Mouse (Mus musculus) kidney, postnatal 10 days (tissue): ENCODE data around the gene Ube2e2.
A peak's percentile ranks its signal among the peaks of the same experiment; 100 is the strongest.
"Not testable (repeated sequence)": the region's sequence is repeated elsewhere in the genome, so short reads cannot be mapped to it uniquely, and the experiment has no call there.

Experiments
- DNase-seq: peaks from one replicate; pipeline ENCODE4 v3.0.0; 2021; ENCODE audit warnings: mixed read lengths

Ube2e2 gene

GRCm38 (mm10) chr14:18731154-18731553 lies 162.9 kb downstream of the Ube2e2 start:
- DNase-seq = peak; percentile 34

- no peak for DNase-seq
These were observed 173.2 kb downstream of the Ube2e2 start for GRCm38 (mm10) chr14:18720601-18721591.

DNA sequence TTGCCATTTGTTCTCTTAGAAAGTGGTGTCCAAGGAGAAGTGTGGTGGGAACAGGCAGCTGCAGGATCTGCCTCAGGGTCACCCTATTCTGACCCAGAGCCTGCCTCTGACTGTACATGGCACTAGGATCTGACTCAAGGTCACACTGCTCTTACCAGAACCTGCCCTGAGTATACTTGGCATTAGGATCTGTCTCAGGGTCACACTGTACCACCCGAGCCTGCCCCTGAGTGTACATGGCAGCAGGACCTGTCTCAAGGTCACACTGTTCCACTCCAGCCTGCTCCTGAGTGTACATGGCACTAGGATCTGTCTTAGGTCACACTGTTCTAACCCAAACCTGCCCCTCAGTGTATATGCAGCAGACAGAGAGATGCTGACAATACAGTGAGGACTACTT lies 177.1 kb downstream of the Ube2e2 start:
- DNase-seq = no peak

GRCm38 (mm10) chr14:18715529-18715928 lies 178.5 kb downstream of the Ube2e2 start:
- DNase-seq = no peak

- DNase-seq = no peak
These were observed 196.3 kb downstream of the Ube2e2 start for GRCm38 (mm10) chr14:18697662-18698225.

- not testable (repeated sequence) for DNase-seq
These were observed 197.6 kb downstream of the Ube2e2 start for GRCm38 (mm10) chr14:18696418-18696817.

GRCm38 (mm10) chr14:18678121-18678836 lies 215.8 kb downstream of the Ube2e2 start:
- DNase-seq = peak; percentile 67

DNA sequence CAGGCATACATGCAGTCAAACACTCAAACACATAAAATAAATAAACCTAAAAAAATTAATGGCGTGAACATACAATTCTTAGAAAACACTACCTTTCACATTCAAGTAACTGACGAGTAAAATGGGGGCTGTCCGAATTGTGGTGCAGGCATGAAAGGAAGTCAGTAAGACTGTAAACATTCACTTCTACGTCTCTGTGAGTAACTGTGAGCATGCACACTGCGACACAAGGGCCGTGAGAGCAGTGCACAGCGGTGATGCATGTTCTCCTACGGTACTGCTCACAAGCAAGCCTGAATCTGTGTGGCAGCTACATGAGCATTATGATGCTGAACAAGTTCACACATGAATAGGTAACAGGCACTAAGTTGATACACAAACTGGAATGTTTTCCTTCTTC lies 223.4 kb downstream of the Ube2e2 start:
- DNase-seq = no peak

DNA sequence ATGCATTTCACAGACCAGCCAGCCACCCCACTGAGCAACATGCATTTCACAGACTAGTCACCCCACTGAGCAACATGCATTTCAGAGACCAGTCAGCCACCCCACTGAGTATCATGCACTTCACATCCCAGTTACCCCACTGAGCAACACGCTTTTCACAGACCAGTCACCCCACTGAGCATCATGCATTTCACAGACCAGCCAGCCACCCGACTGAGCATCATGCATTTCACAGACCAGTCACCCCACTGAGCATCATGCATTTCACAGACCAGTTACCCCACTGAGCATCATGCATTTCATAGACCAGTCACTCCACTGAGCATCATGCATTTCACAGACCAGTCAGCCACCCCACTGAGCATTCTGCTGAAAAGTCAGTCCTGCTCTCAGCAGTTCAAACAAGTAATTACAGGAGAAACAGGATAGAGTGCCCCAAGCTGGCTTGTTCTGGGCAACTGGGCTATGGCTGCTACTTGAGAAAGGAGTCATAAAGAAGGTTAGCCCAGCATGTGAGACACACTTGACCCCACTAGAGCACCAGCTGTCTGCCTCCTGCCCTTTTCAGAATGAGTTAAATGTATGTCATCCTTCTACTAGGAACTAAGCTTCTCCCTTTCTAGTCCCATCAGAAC lies 224.6 kb downstream of the Ube2e2 start:
- DNase-seq = no peak

- DNase-seq = not testable (repeated sequence)
These were observed 225.8 kb downstream of the Ube2e2 start for GRCm38 (mm10) chr14:18668309-18668708.

DNA sequence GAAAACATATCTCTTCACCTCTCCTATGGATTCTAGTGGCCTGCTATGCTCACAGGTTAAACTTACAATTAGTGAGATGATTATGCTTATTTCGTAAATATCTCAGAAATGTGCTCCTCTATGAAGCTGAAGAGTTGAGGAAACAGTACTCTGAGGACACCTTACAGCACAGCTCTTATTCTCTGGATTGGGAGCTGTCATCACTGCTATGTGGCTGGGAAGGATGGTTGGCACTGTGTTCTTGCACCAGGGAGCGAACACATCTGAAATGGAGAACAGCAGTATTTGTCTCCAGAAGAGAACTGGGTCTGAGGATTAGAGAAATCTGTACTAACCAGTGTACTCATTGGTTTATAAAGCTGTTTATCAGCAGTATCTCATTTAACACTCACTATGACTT lies 226.3 kb downstream of the Ube2e2 start:
- DNase-seq = no peak

DNA sequence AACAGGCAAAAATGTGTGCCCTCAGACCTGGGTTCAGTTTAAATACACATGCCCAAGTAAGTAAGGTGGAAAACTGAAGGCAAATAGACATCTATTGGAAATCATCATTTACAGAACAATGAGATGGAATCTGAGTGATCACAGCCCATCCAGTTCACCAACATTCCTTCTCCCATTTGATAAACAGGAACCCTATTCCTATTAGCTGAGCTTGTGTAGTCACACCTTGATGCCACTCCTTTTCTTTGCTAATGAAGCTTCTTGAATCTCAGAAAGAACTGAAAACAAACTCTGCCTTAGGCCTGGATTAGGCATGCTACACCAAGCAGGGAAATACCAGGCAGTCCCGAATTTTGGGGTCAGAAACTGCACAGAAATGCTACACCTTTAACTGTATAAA lies 227.8 kb downstream of the Ube2e2 start:
- DNase-seq = no peak

- no peak for DNase-seq
These were observed 228.6 kb downstream of the Ube2e2 start for GRCm38 (mm10) chr14:18665267-18666024.

DNA sequence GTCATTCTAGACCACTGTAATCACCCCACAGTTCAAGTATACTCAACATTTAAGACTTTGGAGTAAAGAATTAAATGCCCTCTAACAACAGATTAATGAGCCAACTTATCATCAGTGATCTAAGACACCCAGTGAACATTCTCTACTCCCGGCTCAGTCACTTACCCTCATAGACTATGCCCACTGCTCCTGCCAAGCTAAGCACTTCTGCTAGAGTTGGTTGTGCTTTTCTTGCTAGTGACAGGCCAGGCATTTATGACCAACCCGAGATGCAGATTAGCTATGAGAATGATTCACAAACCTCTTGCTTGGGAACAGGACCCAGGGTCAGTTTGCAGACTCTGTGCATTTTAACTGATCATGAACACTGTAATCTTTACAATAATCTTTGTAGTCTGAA lies 230.4 kb downstream of the Ube2e2 start:
- no peak for DNase-seq

DNA sequence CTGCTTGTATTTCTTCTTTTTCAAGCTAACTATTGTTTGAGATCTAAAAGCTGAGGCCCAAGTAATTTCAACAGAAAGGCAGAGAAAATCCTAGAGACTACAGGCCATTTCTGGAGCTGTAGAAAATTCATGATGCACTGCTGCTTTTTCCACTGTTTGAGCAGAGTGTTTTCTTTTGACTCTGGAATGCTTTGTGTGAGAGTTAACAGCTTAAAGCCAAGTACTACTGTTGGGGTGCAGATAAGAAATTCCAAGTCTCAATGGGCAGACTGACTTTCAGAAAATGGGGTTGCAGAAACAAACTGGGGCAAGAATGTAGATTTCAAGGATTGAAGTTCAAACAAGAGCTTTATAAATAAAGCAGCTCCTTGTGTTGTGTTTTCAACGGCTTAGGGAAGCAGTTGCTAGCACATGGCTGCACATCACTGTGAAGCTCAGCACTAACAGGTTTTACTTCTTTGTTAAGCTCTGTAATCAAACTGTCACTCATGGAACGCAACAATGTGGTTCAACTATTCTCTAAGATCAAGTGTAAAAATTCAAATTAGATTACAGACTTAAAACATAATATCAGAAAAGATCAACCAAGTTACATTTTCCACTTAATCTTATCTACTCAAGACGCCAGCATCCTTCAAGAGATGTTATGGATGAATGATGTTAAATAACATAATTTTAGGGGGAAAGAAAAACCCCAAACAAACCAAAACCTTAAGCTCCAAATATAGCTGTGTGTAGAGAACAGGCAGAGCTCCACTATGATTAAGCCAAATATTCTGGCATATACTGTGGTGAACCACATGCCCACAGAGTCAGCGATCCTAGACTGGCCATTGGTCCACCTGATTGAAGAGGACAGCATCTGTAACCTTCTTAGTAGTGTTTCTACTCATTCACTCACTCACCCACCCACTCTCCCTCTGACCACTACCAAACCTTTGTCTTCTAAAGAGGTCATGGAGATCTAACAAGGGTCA lies 236.0 kb downstream of the Ube2e2 start:
- DNase-seq = no peak

GRCm38 (mm10) chr14:18649123-18649675 lies 244.9 kb downstream of the Ube2e2 start:
- no peak for DNase-seq

DNA sequence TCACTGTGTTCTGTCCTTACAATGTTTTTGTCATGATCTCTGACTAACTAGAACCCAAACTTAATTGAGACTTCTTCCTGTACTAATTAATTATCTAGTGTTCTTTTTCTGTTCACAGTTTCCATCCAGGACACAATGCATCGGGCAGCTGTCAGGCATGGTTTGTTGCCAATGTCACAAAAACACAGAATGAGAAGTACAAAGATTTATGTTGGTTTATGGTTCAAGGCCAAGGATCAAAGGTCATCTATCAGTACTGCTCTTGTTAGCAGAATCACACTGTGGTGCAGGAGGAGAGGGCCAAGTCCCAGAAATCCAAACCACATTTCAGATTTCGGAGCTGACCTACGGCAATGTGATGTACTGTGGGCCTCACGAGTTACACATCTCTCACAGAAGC lies 252.4 kb downstream of the Ube2e2 start:
- DNase-seq = peak; percentile 10

GRCm38 (mm10) chr14:18638753-18639456 lies 255.2 kb downstream of the Ube2e2 start:
- DNase-seq = no peak

GRCm38 (mm10) chr14:18637739-18638138 lies 256.3 kb downstream of the Ube2e2 start:
- DNase-seq = no peak

DNA sequence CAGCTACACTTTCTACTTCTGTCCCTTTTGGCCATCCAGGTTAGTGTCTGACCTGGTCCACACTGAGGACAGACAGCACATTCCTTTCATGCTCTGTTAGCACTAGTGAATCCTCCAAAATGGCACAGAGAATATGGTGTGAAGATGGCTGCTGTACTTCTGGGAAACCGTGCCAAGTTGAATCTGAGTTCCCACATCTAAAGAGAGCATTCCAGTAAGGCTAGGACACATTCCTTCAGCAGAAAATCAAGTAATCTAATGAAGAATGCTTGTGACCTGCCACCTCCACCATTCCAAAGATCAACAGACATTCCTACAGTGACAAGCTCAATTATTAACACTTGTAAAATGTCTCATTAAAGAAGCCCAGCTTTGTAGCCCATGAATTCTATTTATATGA lies 265.9 kb downstream of the Ube2e2 start:
- no peak for DNase-seq
